Mouse (Mus musculus) layer of hippocampus, postnatal 36 days (tissue): ENCODE data around the gene Prap1. TPM values are rescaled to one million over a fixed set of nuclear protein-coding genes. Genes with fewer than 3 reads are reported as not detected.
"Not testable (repeated sequence)": the region's sequence is repeated elsewhere in the genome, so short reads cannot be mapped to it uniquely, and the experiment has no call there.

Experiments used
- DNase-seq, 2 experiments: peaks; one replicate each; pipeline ENCODE4 v3.0.0; 2022
- total RNA-seq, 2 experiments: library from RNA; stranded (reverse); gene quantifications; 2 replicates each; pipeline ENCODE4 v1.2.3; 2021

The Prap1 gene
- total RNA-seq, 2 experiments from 2014 or later = not detected

- not testable (repeated sequence) for DNase-seq
These were observed 40.8 kb downstream of the Prap1 start for GRCm38 (mm10) chr7:140134033-140134432.

DNA sequence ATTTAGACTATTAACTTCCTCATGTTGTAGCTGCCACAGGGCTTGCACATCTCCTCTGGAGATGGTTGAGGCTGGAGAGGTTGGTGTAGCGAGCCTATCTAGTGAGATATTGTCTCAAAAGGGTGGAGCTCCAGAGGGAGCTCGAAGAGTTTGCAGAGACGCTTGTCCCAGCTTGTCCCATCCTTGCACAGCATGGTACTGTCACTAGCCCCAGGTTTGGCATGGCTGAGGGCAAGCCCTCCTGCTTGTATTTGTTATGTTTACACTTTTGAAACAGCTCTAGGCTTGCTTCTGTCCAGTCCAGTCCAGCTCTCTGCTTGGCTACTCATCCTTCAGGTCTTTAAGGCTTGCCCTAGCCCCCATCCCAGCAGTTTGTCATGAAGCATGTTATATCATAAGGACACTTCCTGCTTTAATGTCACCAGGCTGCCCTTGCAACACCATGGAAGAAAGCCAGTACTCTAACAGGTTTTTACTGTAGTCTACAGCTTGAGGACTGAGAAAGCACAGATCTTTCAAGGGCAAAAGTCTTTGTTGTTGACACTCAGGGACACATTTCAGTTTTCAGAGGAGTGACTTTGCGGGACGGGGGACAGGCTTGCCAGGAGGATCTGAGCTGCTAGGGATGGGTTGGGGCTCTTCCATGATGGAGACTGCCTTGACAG, 42.0 kb downstream of the Prap1 start:
- no peak for DNase-seq

DNA sequence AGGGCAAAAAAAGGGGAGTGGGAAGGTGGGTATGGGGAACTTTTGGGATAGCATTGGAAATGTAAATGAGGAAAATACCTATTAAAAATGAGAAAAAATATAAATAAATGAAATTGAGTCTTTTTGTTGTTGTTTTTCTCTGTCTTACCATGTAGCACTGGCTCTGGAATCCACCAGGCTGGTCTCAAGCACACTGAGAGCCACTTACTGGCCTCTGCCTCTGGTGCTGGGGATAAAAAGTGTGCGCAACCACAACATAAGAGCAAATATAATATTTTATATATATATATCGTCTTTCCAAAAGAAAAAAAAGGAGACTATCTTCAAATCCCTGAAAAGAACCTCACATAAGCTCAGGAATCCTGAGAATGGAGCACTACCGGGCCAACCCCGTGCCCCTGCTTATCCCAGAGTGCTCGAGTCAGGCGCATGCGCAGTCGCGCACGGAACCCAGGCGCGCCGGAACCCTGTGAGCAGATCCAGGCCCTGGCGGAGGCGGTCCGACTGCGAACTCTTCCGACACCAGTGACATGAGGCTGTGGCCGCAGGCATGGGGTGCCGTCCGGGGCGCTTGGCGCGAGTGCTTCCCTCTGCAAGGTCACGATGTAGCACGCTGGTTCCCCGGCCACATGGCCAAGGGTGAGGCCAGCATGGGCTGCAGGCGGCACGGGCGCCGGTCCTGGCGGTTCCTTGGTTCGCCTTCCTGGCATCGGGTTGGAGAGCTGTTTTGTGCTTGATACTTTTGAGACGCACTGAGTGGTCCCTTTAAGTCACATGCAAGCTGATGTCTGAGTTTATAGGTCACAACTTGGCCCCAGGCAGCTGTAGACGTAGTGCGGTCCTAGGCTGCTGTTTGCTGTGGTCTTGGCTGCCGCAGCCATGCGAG, 44.2 kb downstream of the Prap1 start, which contains the start of gene Mtg1:
Gene Mtg1, plus strand, starts transcription at position 430 of the 886 bp plus-strand sequence.
- peak; percentile 95 to 97 for DNase-seq

DNA sequence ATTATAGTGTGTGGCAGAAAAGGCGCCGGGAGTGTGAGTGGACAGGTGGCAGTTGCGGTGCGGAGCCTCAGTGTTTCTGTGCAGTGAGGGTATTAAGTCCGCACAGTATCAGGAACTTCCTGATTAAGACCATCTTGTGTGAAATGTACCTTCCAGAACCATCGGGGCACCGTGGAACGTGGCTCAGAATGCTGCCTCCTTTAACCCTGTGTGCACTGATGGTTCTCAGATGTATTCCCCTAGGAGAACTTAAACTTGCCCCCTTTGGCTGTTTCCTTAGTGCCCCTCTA, 44.8 kb downstream of the Prap1 start:
- no peak for DNase-seq

- DNase-seq = peak in 1 of 2 experiments; percentile 59
These were observed 48.2 kb downstream of the Prap1 start for GRCm38 (mm10) chr7:140141350-140141749.

DNA sequence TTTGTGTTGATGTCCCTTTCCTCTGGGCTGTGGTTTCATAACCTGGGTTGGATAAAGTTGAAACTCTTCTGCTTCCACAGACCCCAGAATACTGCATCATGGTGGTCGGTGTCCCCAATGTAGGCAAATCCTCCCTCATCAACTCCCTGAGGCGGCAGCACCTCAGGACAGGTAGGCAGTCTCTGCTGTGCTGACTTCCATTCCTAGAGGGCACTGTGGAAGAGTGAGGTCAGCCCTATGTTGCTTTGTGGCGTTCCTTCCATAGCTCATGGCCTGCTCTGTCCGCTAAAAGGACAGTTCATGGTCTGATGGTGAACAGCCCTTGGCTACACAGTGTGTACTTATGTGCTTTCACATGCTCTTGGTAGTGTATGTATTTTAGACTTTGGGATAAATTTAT, 51.4 kb downstream of the Prap1 start:
- DNase-seq = no peak

Other genes with a start within 250 kb of the Prap1 start
- gene Kndc1, start 198.7 kb upstream of the Prap1 start, total RNA-seq = 10 to 100 TPM; 87.3 to 88.1 TPM
- not detected for gene Utf1, start 149.6 kb upstream of the Prap1 start, total RNA-seq
- gene 6430531B16Rik, start 114.6 kb upstream of the Prap1 start, total RNA-seq = under 1 TPM; 0.72 to 0.78 TPM
- 1 to 10 TPM; 5.7 to 6.9 TPM for gene Adam8, start 100.8 kb upstream of the Prap1 start, total RNA-seq
- 10 to 100 TPM; 23.7 to 30.7 TPM for gene Zfp511, start 57.0 kb upstream of the Prap1 start, total RNA-seq
- 10 to 100 TPM; 34.8 to 36.3 TPM for gene Tubgcp2, start 56.7 kb upstream of the Prap1 start, total RNA-seq
- under 1 TPM in 1 of 2 experiments, not detected in 1; 0.18 TPM for gene Msx3, start 44.3 kb upstream of the Prap1 start, total RNA-seq
- gene Caly, start 10.8 kb upstream of the Prap1 start, total RNA-seq = 100 to 1,000 TPM; 242 to 255 TPM
- 10 to 100 TPM; 47.0 to 50.7 TPM for gene Fuom, start 9.0 kb downstream of the Prap1 start, total RNA-seq
- gene Paox, start 22.4 kb downstream of the Prap1 start, total RNA-seq = 1 to 10 TPM; 3.0 to 3.4 TPM
- 10 to 100 TPM; 60.2 to 61.0 TPM for gene Echs1, start 23.1 kb downstream of the Prap1 start, total RNA-seq
- gene Mtg1, start 44.2 kb downstream of the Prap1 start, total RNA-seq = 10 to 100 TPM; 23.0 to 27.3 TPM
- gene Sprn, start 61.5 kb downstream of the Prap1 start, total RNA-seq = 100 to 1,000 TPM; 165 to 170 TPM
- not detected for gene Olfr522, start 71.4 kb downstream of the Prap1 start, total RNA-seq
- under 1 TPM; 0.10 to 0.18 TPM for gene Olfr523, start 79.8 kb downstream of the Prap1 start, total RNA-seq
- gene Olfr524, start 112.6 kb downstream of the Prap1 start, total RNA-seq = not detected
- gene Cd163l1, start 124.9 kb downstream of the Prap1 start, total RNA-seq = under 1 TPM; 0.43 to 0.70 TPM
- gene 5830411N06Rik, start 153.9 kb downstream of the Prap1 start, total RNA-seq = under 1 TPM; 0.17 to 0.18 TPM
- not detected for gene Olfr525, start 227.5 kb downstream of the Prap1 start, total RNA-seq
- not detected for gene Olfr527, start 240.6 kb downstream of the Prap1 start, total RNA-seq